Mouse (Mus musculus): ENCODE results near the gene Stx1a.

Gene Stx1a

GRCm38 (mm10) chr5:135066008-135066407 is 42.7 kb downstream of the Stx1a start:
- no peaks in the 10 kb centered on the region for H3K27me3 ChIP-seq (ENCODE audit: insufficient read depth, low read length)
- H3K4me3 ChIP-seq (replicated peaks; ENCODE audit: low read length): 0 out of 2 replicates have a peak overlapping the region, but pooled peaks have one; percentile 7
- peaks cover 49% of the 10 kb centered on the region for H3K36me3 ChIP-seq (ENCODE audit: insufficient read depth, low read length)
- H3K9me3 ChIP-seq (ENCODE audit: low read length): no peaks in the 10 kb centered on the region
- peaks cover 49% of the 10 kb centered on the region for H3K4me1 ChIP-seq (replicated peaks; ENCODE audit: low read depth, low read length)
- TF ChIP-seq POU5F1 (IDR thresholded peaks at IDR 0.05; ENCODE audit: borderline replicate concordance, low read length): no peak
- no peak for TF ChIP-seq NANOG (IDR thresholded peaks at IDR 0.05; ENCODE audit: borderline replicate concordance, low read length)
- no peak for TF ChIP-seq CTCF (conservative IDR thresholded peaks at IDR 0.05; ENCODE audit: low read length)

GRCm38 (mm10) chr5:135070448-135070847 is 47.2 kb downstream of the Stx1a start:
- H3K36me3 ChIP-seq (ENCODE audit: insufficient read depth, low read length): peaks cover 29% of the 10 kb centered on the region
- H3K4me3 ChIP-seq (replicated peaks; ENCODE audit: low read length): no peak overlapping the region
- TF ChIP-seq CTCF (conservative IDR thresholded peaks at IDR 0.05; ENCODE audit: low read length): no peak
- no peak for TF ChIP-seq POU5F1 (IDR thresholded peaks at IDR 0.05; ENCODE audit: borderline replicate concordance, low read length)
- TF ChIP-seq NANOG (IDR thresholded peaks at IDR 0.05; ENCODE audit: borderline replicate concordance, low read length): no peak
- H3K9me3 ChIP-seq (ENCODE audit: low read length): no peaks in the 10 kb centered on the region
- peaks cover 62% of the 10 kb centered on the region for H3K4me1 ChIP-seq (replicated peaks; ENCODE audit: low read depth, low read length)
- peaks cover 7% of the 10 kb centered on the region for H3K27me3 ChIP-seq (ENCODE audit: insufficient read depth, low read length)

- no peak for TF ChIP-seq POU5F1 (IDR thresholded peaks at IDR 0.05; ENCODE audit: borderline replicate concordance, low read length)
- peaks cover 64% of the 10 kb centered on the region for H3K4me1 ChIP-seq (replicated peaks; ENCODE audit: low read depth, low read length)
- peaks cover 15% of the 10 kb centered on the region for H3K36me3 ChIP-seq (ENCODE audit: insufficient read depth, low read length)
- H3K4me3 ChIP-seq (replicated peaks; ENCODE audit: low read length): peak overlapping the region; percentile 71
- H3K9me3 ChIP-seq (ENCODE audit: low read length): no peaks in the 10 kb centered on the region
- peaks cover 8% of the 10 kb centered on the region for H3K27me3 ChIP-seq (ENCODE audit: insufficient read depth, low read length)
These were observed 48.8 kb downstream of the Stx1a start for GRCm38 (mm10) chr5:135072061-135072460.

- TF ChIP-seq CTCF (conservative IDR thresholded peaks at IDR 0.05; ENCODE audit: low read length) (no peak), NANOG (IDR thresholded peaks at IDR 0.05; ENCODE audit: borderline replicate concordance, low read length) (no peak), POU5F1 (IDR thresholded peaks at IDR 0.05; ENCODE audit: borderline replicate concordance, low read length) (no peak)
- Histone ChIP-seq H3K9me3 (ENCODE audit: low read length) (no peaks in the 10 kb centered on the region), H3K36me3 (ENCODE audit: insufficient read depth, low read length) (peaks cover 8% of the 10 kb centered on the region), H3K27me3 (ENCODE audit: insufficient read depth, low read length) (peaks cover 14% of the 10 kb centered on the region), H3K4me3 (replicated peaks; ENCODE audit: low read length) (peak overlapping the region; percentile 71), H3K4me1 (replicated peaks; ENCODE audit: low read depth, low read length) (peaks cover 69% of the 10 kb centered on the region)
These were observed 49.4 kb downstream of the Stx1a start for GRCm38 (mm10) chr5:135072720-135073119.

GRCm38 (mm10) chr5:135073349-135074150 is 50.3 kb downstream of the Stx1a start:
- H3K9me3 ChIP-seq (ENCODE audit: low read length): no peaks in the 10 kb centered on the region
- peaks cover 16% of the 10 kb centered on the region for H3K27me3 ChIP-seq (ENCODE audit: insufficient read depth, low read length)
- peak overlapping the region; percentile 71 for H3K4me3 ChIP-seq (replicated peaks; ENCODE audit: low read length)
- H3K4me1 ChIP-seq (replicated peaks; ENCODE audit: low read depth, low read length): peaks cover 71% of the 10 kb centered on the region
- TF ChIP-seq NANOG (IDR thresholded peaks at IDR 0.05; ENCODE audit: borderline replicate concordance, low read length) (no peak), CTCF (conservative IDR thresholded peaks at IDR 0.05; ENCODE audit: low read length) (no peak)
- no peaks in the 10 kb centered on the region for H3K36me3 ChIP-seq (ENCODE audit: insufficient read depth, low read length)

GRCm38 (mm10) chr5:135075655-135076054 is 52.4 kb downstream of the Stx1a start:
- Histone ChIP-seq H3K27me3 (ENCODE audit: insufficient read depth, low read length) (peaks cover 35% of the 10 kb centered on the region), H3K4me3 (replicated peaks; ENCODE audit: low read length) (no peak overlapping the region), H3K9me3 (ENCODE audit: low read length) (0 out of 2 replicates have a peak, but pooled peaks cover under 1% of the 10 kb centered on the region), H3K36me3 (ENCODE audit: insufficient read depth, low read length) (no peaks in the 10 kb centered on the region), H3K4me1 (replicated peaks; ENCODE audit: low read depth, low read length) (peaks cover 67% of the 10 kb centered on the region)
- TF ChIP-seq CTCF (conservative IDR thresholded peaks at IDR 0.05; ENCODE audit: low read length): no peak; the same call in 1 of the 2 replicates
- no peak for TF ChIP-seq NANOG (IDR thresholded peaks at IDR 0.05; ENCODE audit: borderline replicate concordance, low read length)
- no peak for TF ChIP-seq POU5F1 (IDR thresholded peaks at IDR 0.05; ENCODE audit: borderline replicate concordance, low read length)

GRCm38 (mm10) chr5:135076368-135076767 is 53.1 kb downstream of the Stx1a start:
- Histone ChIP-seq H3K36me3 (ENCODE audit: insufficient read depth, low read length) (no peaks in the 10 kb centered on the region), H3K27me3 (ENCODE audit: insufficient read depth, low read length) (peaks cover 38% of the 10 kb centered on the region), H3K9me3 (ENCODE audit: low read length) (peaks cover 5% of the 10 kb centered on the region; the same call in 1 of the 2 replicates), H3K4me3 (replicated peaks; ENCODE audit: low read length) (peak overlapping the region; percentile 89), H3K4me1 (replicated peaks; ENCODE audit: low read depth, low read length) (peaks cover 61% of the 10 kb centered on the region)
- TF ChIP-seq POU5F1 (IDR thresholded peaks at IDR 0.05; ENCODE audit: borderline replicate concordance, low read length) (no peak), CTCF (conservative IDR thresholded peaks at IDR 0.05; ENCODE audit: low read length) (no peak), NANOG (IDR thresholded peaks at IDR 0.05; ENCODE audit: borderline replicate concordance, low read length) (no peak)

GRCm38 (mm10) chr5:135076931-135077505 is 53.7 kb downstream of the Stx1a start:
- Histone ChIP-seq H3K4me1 (replicated peaks; ENCODE audit: low read depth, low read length) (peaks cover 54% of the 10 kb centered on the region), H3K27me3 (ENCODE audit: insufficient read depth, low read length) (peaks cover 45% of the 10 kb centered on the region), H3K4me3 (replicated peaks; ENCODE audit: low read length) (peak overlapping the region; percentile 89), H3K36me3 (ENCODE audit: insufficient read depth, low read length) (no peaks in the 10 kb centered on the region), H3K9me3 (ENCODE audit: low read length) (peaks cover 5% of the 10 kb centered on the region; the same call in 1 of the 2 replicates)
- TF ChIP-seq NANOG (IDR thresholded peaks at IDR 0.05; ENCODE audit: borderline replicate concordance, low read length) (no peak), POU5F1 (IDR thresholded peaks at IDR 0.05; ENCODE audit: borderline replicate concordance, low read length) (no peak), CTCF (conservative IDR thresholded peaks at IDR 0.05; ENCODE audit: low read length) (no peak)
